Mouse (Mus musculus) adrenal gland, postnatal 25 days (tissue): ENCODE results near the gene Usf2. TPM values are rescaled to one million over a fixed set of nuclear protein-coding genes. Genes with fewer than 3 reads are reported as not detected.

Experiments
- DNase-seq: peaks from one replicate; pipeline ENCODE4 v3.0.0; 2021; ENCODE audit warnings: mixed read lengths
- total RNA-seq: library from RNA; stranded (reverse); gene quantifications from 2 replicates; pipeline ENCODE4 v1.2.3, GENCODE M21; 2021

Usf2 gene
- total RNA-seq, 1 experiment from 2014 or later = 150 TPM

- no peak for DNase-seq
These were observed 39.9 kb downstream of the Usf2 start for GRCm38 (mm10) chr7:30916713-30917112.

- DNase-seq = no peak
These were observed 41.9 kb downstream of the Usf2 start, which contains the start of gene Mag for GRCm38 (mm10) chr7:30914732-30915131. Gene Mag, minus strand, starts transcription at chr7:30914873.

DNA sequence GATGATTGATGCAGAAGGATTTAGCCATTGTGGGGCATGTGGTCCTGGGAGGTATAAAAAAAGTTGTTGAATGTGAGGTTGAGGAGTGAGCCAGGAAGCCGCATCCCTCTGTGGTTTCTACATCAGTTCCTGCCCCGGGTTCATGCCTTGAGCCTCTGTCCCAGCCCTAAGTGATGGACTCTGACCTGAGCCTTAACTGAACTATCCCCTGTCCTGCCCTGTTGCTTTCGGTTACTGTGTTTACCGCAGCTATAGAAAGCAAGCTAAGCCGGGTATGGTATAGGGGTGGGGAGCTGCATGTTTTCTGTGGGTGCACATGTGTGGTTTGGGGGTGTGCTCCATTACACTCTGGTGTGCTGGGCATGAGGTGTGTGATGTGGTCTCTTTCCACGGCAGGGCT lies 46.8 kb downstream of the Usf2 start:
- DNase-seq = no peak

DNA sequence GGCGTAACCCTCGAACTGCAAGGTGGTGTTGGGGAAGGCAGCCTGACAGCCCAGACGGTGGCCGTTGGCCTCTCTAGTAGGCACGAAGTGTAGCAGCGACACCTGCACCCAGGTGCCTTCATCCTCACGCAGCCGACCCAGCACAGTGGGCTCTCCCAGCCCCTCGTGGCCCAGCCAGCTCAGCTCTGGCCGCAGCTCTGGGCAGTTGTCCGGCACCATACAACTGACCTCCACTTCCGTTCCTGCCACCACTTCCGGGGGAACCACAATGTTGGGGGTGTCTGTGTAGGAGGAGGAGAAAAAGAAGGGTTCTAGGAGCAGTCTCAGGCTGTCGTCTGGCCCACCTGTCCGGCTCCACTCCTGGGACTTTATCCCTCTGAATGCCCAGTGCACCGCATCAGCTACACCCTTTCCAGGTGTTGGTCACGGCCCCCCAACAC lies 47.6 kb downstream of the Usf2 start:
- DNase-seq = no peak

GRCm38 (mm10) chr7:30908277-30908991 lies 48.2 kb downstream of the Usf2 start:
- no peak for DNase-seq

GRCm38 (mm10) chr7:30904042-30904441 lies 52.6 kb downstream of the Usf2 start:
- no peak for DNase-seq

Other genes with a start within 250 kb of the Usf2 start
- 3.6 and 3.8 TPM in 2 replicates for gene Atp4a, start 244.6 kb downstream of the Usf2 start, total RNA-seq
- 209 TPM in 2 replicates for gene Tmem147, start 227.3 kb downstream of the Usf2 start, total RNA-seq
- gene Gapdhs, start 213.1 kb downstream of the Usf2 start, total RNA-seq = not detected in 2 replicates
- gene Sbsn, start 205.3 kb downstream of the Usf2 start, total RNA-seq = 310 and 338 TPM in 2 replicates
- 1.4 and 2.6 TPM in 2 replicates for gene Dmkn, start 193.0 kb downstream of the Usf2 start, total RNA-seq
- not detected in 2 replicates for gene Krtdap, start 168.9 kb downstream of the Usf2 start, total RNA-seq
- 0.52 TPM in 1 of 2 replicates, not detected in the other for gene Ffar2, start 133.0 kb downstream of the Usf2 start, total RNA-seq
- 0.70 TPM in 1 of 2 replicates, not detected in the other for gene Ffar3, start 100.6 kb downstream of the Usf2 start, total RNA-seq
- not detected in 2 replicates for gene Ffar1, start 95.2 kb downstream of the Usf2 start, total RNA-seq
- 0.30 TPM in 1 of 2 replicates, not detected in the other for gene Cd22, start 76.5 kb downstream of the Usf2 start, total RNA-seq
- 0.21 TPM in 1 of 2 replicates, not detected in the other for gene Mag, start 41.9 kb downstream of the Usf2 start, total RNA-seq
- gene Hamp2, start 32.1 kb downstream of the Usf2 start, total RNA-seq = 2.4 and 9.8 TPM in 2 replicates
- 11.2 and 12.4 TPM in 2 replicates for gene Hamp, start 12.8 kb downstream of the Usf2 start, total RNA-seq
- gene Lsr, start 16.7 kb upstream of the Usf2 start, total RNA-seq = 4.7 and 5.1 TPM in 2 replicates
- 1.00 TPM in 1 of 2 replicates, not detected in the other for gene Fam187b, start 17.0 kb upstream of the Usf2 start, total RNA-seq
- gene Fxyd5, start 85.7 kb upstream of the Usf2 start, total RNA-seq = 35.9 and 36.5 TPM in 2 replicates
- 0.55 TPM in 1 of 2 replicates, not detected in the other for gene Fxyd7, start 94.7 kb upstream of the Usf2 start, total RNA-seq
- 151 and 212 TPM in 2 replicates for gene Fxyd1, start 100.4 kb upstream of the Usf2 start, total RNA-seq
- gene Lgi4, start 102.5 kb upstream of the Usf2 start, total RNA-seq = 3.7 and 3.8 TPM in 2 replicates
- gene Fxyd3, start 119.9 kb upstream of the Usf2 start, total RNA-seq = 0.73 and 1.9 TPM in 2 replicates
- gene Hpn, start 158.5 kb upstream of the Usf2 start, total RNA-seq = 1.4 and 4.5 TPM in 2 replicates
- 10.1 and 11.3 TPM in 2 replicates for gene Scn1b, start 170.2 kb upstream of the Usf2 start, total RNA-seq
- 42.9 and 50.5 TPM in 2 replicates for gene Gramd1a, start 199.1 kb upstream of the Usf2 start, total RNA-seq